Mouse (Mus musculus): ENCODE measurements around the gene Fut1. TPM values are rescaled to one million over a fixed set of nuclear protein-coding genes. Genes with fewer than 3 reads are reported as not detected.

Gene Fut1
- polyA plus RNA-seq, 1 experiment from 2014 or later = not detected

DNA sequence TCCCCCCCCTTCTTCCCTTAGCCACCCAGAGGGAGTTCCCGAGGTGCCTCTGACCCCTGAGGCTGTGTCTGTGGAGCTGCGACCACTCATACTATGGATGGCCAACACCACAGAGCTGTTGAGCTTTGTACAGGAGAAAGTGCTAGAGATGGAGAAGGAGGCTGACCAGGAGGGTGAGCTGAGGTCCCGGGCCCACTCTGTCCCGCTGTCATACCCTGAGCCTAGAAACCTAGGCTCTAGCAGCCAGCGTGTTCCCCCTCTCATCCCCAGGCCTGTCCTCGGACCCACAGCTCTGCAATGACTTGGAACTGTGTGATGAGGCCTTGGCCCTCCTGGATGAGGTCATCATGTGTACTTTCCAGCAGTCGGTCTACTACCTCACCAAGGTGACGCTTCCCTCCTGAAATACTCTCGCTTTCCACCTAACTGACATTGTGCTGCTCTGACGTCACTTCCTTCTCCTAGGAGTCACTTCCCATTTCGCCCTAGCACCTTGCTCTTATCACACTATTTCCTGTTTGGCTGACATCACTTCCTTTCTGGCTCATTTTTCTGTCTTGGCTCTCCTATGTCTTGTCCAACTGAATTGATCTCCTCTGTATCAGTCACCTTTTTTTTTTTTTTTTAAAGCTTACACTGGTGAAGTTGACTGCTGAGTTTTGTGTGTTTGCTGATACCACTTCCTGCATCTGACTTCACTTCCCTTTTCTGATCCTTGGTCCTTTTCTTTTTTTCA lies 18.0 kb downstream of the Fut1 start:
- no peak for ATAC-seq (ENCODE audit: low read depth)
- H3K9ac ChIP-seq = no peak overlapping the region
- peaks cover 26% of the 10 kb centered on the region for H3K4me1 ChIP-seq (replicated peaks)
- H3K9me3 ChIP-seq = no peaks in the 10 kb centered on the region
- 92% methylated on average over 11 of the region's 11 CpGs for WGBS
- no peak overlapping the region for H3K4me2 ChIP-seq
- H3K27ac ChIP-seq (replicated peaks) = no peak overlapping the region
- H3K27me3 ChIP-seq = peaks cover 25% of the 10 kb centered on the region
- H3K4me3 ChIP-seq = no peak overlapping the region
- H3K36me3 ChIP-seq = peaks cover 9% of the 10 kb centered on the region

DNA sequence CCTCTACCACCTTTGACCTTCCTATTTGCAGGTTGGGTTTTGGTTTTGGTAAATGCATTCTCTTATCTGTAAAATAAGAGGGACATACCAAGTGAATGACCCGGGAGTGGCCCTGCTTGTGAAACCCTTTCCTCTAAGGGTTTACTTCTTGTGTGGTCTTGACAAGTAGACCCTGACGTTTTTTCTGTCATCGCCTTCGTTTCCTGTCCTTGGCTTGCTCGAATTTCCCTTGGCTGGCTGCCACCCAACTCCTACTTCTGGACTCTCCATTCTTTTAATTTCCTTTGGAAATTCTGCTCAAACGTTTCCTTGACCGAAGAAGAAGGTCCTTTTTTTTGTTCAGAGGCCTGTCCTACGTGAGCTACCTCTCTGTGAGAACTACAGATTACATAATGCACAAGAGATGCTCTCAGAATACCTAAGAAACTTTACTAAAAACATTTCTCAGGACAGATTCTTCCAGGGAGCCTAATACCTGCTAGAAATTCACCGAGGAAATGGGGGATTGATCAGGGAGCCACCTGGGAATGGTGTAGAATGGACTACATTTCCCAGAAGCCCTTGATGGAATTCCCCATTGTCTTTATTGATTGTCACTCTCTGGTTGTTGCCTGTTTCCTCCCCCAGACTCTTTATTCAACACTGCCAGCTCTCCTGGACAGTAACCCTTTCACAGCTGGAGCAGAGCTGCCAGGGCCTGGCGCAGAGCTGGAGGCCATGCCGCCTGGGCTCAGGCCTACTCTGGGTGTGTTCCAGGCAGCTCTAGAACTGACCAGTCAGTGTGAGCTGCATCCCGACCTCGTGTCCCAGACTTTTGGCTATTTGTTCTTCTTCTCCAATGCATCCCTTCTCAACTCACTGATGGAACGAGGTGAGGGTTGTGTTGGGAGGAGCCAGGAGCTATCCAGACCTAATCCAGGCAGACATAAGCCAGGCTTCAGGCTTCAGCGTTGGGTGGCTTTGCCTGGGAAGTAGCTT lies 18.9 kb downstream of the Fut1 start:
- Histone ChIP-seq H3K4me2 (no peak overlapping the region), H3K4me1 (replicated peaks) (peaks cover 21% of the 10 kb centered on the region), H3K9me3 (no peaks in the 10 kb centered on the region), H3K36me3 (peaks cover 9% of the 10 kb centered on the region), H3K4me3 (no peak overlapping the region), H3K27me3 (peaks cover 21% of the 10 kb centered on the region), H3K27ac (replicated peaks) (no peak overlapping the region), H3K9ac (no peak overlapping the region)
- 83% methylated on average over 15 of the region's 15 CpGs for WGBS
- no peak for ATAC-seq (ENCODE audit: low read depth)

DNA sequence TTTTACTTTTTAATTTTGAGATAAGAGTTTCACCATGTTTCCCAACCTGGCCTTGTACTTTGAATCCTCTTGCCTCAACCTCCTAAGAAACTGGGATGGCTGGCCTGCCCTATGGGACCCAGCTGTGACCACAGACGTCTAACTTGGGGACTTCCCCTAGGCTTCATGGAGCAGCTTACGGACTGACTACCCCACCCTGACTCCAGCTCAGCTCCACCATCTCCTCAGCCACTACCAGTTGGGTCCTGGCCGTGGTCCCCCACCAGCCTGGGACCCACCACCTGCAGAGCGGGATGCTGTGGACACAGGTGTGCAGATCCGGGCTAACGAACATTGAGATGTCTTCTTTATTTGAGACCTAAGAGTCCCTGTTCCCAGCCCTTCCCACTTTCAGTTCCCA lies 20.6 kb downstream of the Fut1 start:
- 94% methylated on average over 6 of the region's 6 CpGs for WGBS
- Histone ChIP-seq H3K9me3 (no peaks in the 10 kb centered on the region), H3K27ac (replicated peaks) (no peak overlapping the region), H3K27me3 (peaks cover 7% of the 10 kb centered on the region; the same call in 1 of the 2 replicates), H3K9ac (no peak overlapping the region), H3K4me1 (replicated peaks) (peaks cover 32% of the 10 kb centered on the region), H3K36me3 (peaks cover 9% of the 10 kb centered on the region), H3K4me3 (no peak overlapping the region), H3K4me2 (peak overlapping the region; percentile 59; the same call in 1 of the 2 replicates)
- ATAC-seq (ENCODE audit: low read depth) = no peak

DNA sequence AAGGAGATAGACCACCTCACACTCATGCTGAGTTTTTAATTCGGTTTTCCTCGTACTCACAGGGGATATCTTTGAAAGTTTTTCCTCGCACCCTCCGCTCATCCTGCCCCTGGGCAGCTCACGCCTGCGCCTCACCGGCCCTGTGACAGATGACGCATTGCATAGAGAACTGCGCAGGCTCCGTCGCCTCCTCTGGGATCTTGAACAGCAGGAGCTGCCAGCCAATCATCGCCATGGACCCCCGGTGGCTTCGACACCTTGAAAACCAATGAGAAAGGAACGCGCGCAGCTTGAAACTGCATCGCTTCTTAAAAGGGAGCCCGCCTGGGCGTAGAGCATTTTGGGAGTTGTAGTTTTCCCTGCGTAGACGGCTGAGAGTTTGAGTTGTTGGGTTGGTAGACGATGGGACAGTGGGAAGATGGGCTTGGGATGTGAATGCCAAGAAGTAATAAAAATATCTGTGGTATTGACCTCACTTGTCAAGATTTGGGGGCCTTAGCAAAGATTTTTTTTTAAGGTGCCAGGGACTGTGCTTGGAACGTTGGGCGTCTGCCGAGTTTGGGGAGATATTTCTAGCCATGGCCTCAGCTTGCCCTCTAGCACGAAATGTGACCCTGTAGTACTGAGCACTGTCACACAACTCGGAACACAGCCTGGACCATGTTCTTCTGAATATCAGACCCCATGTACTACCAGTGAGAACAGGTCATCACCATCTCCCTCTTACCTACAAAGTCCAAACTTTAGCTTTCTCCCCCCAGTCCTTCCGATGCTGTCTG lies 21.7 kb downstream of the Fut1 start:
- peaks cover 9% of the 10 kb centered on the region for H3K36me3 ChIP-seq
- peaks cover 32% of the 10 kb centered on the region for H3K4me1 ChIP-seq (replicated peaks)
- no peaks in the 10 kb centered on the region for H3K9me3 ChIP-seq
- peak overlapping the region; percentile 59 for H3K4me2 ChIP-seq
- ATAC-seq (ENCODE audit: low read depth) = peak; percentile 82
- 0 out of 2 replicates have a peak overlapping the region, but pooled peaks have one; percentile 34 for H3K27ac ChIP-seq (replicated peaks)
- 21% methylated on average over 29 of the region's 29 CpGs for WGBS
- H3K4me3 ChIP-seq = peak overlapping the region; percentile 33
- H3K9ac ChIP-seq = peak overlapping the region; percentile 60
- no peaks in the 10 kb centered on the region for H3K27me3 ChIP-seq

DNA sequence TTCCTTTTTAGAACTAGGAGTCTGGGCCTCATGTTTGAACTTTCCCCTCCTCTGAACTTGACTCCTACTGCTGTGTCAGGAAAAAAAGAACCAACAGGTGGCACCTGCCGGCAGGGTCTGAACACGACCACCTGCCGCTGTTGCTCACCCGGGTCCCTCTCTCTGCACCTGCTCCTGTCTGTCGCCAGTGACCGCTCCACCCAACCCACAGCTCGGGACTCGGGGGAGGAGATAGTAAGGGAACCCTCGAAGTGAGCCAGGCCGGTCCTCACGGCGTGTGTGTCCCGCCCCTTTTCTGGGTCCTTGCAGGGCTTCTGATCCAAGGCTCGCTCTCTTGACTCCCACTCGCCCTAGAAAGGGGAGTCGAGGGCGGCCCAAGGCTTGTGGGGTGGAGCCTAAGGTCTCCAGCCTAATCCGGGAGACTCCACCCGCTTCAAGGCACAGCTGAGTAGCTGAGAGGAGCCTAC lies 22.5 kb downstream of the Fut1 start, which contains the start of gene Mamstr:
Gene Mamstr, plus strand, starts transcription at position 417 of the 467 bp plus-strand sequence.
- Histone ChIP-seq H3K4me2 (no peak within 1 kb of the TSS), H3K4me3 (no peak within 1 kb of the TSS), H3K9me3 (no peaks in the 10 kb centered on the region), H3K36me3 (peaks cover 9% of the 10 kb centered on the region), H3K27me3 (no peaks in the 10 kb centered on the region), H3K27ac (replicated peaks) (no peak within 1 kb of the TSS), H3K4me1 (replicated peaks) (peaks cover 39% of the 10 kb centered on the region), H3K9ac (no peak within 1 kb of the TSS)
- WGBS = 25% methylated on average over 19 of the region's 19 CpGs
- no peak for ATAC-seq (ENCODE audit: low read depth)

DNA sequence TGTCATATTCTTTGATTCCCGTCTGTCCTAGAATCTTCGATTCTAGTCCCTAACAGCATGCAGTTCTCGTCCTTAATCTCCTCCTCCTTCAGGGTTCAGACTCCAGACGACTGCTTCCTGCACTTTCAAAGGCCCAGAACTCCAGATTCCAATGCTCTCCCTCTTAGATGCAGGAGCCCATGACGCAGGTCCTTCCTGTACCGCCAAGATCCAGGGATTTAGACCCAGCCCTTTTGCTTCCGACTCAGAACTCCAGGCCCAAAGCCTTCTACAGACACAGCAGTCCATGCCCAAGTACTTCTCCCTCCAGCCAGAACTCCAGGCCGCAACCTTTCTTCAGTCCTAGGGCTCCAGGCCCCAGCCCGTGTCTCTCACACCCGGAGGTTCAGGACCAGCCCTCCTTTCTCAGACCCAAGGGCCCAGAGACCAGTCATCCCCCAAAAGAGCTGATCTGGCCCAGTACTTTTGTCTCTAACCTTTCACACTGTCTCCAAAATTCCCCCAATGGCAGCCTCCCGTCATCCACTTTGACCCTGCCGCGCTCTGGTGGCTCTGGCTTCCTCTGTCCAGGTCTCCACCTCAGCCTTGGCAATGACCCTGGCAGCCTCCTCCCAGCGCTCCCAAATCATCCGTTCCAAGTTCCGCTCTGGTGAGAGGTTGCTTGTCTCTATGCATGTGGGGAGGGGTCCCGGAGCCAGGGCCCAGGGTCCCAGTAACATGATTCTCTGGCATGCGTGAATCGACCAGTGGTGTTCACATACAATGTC lies 23.3 kb downstream of the Fut1 start:
- H3K4me2 ChIP-seq = no peak overlapping the region
- H3K4me3 ChIP-seq = no peak overlapping the region
- H3K9me3 ChIP-seq = no peaks in the 10 kb centered on the region
- 78% methylated on average over 19 of the region's 19 CpGs for WGBS
- H3K9ac ChIP-seq = no peak overlapping the region
- ATAC-seq (ENCODE audit: low read depth) = no peak
- no peaks in the 10 kb centered on the region for H3K27me3 ChIP-seq
- H3K4me1 ChIP-seq (replicated peaks) = peaks cover 44% of the 10 kb centered on the region
- H3K36me3 ChIP-seq = peaks cover 9% of the 10 kb centered on the region
- H3K27ac ChIP-seq (replicated peaks) = no peak overlapping the region

DNA sequence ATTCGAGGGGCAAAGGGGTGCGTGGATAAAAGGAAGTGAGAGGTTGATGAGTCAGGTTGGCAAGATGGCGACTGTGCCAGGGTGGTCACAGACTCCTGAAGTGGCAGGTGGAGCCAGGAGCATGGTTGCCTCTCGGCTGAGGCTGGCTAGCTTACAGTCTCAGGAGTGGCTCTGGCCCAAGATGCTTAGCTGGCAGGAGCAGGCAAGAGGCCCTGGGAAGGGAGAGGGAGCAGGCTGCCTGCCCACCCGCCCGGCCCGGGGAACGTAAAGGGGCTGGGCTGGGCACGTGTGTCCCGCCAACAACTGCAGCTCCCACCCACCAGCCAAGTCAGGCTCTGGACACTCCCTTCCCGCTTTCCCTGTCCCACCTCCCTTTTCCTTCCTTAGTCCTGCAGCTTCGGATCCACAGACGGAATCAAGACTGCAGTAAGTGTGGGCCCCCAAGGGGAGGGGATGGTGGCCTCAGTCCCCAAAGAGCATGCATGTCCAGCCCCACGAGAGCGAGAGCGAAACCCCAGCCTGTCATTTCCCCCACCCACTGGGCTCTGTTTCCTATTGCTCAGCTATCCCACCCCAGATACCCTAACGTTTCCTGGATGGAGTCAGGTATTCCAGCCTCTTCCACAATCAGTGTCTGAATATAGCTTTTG lies 24.4 kb downstream of the Fut1 start:
- no peak for ATAC-seq (ENCODE audit: low read depth)
- Histone ChIP-seq H3K9me3 (no peaks in the 10 kb centered on the region), H3K27me3 (no peaks in the 10 kb centered on the region), H3K4me1 (replicated peaks) (peaks cover 44% of the 10 kb centered on the region), H3K4me2 (peak overlapping the region; percentile 83), H3K27ac (replicated peaks) (no peak overlapping the region), H3K9ac (peak overlapping the region; percentile 18; the same call in 1 of the 2 replicates), H3K4me3 (no peak overlapping the region), H3K36me3 (peaks cover 5% of the 10 kb centered on the region)
- 69% methylated on average over 15 of the region's 17 CpGs for WGBS

DNA sequence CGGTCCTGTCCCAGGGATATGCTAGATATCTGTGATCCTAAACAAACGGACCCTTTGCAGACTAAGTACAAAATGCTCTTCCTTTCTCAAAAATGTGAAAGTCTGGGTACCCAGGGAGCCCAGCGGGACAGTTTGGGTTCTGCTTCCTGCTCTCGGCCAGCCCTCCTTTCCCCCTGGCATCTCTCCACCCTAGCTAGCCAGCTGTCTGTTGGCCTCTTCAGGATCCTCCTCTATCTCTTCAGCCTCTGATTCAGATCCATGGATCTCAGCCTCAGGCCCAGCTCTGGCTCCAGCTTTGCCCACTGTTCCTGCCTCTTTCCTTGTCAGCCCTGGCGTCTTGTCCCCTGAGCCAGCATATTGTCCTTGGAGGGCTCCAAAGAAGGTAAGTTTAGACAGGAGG lies 25.0 kb downstream of the Fut1 start:
- peaks cover 44% of the 10 kb centered on the region for H3K4me1 ChIP-seq (replicated peaks)
- H3K4me3 ChIP-seq = no peak overlapping the region
- H3K9ac ChIP-seq = no peak overlapping the region; the same call in none of the 2 replicates
- H3K9me3 ChIP-seq = no peaks in the 10 kb centered on the region
- H3K4me2 ChIP-seq = peak overlapping the region; percentile 83
- H3K27ac ChIP-seq (replicated peaks) = no peak overlapping the region
- 85% methylated on average over 5 of the region's 5 CpGs for WGBS
- no peaks in the 10 kb centered on the region for H3K36me3 ChIP-seq
- H3K27me3 ChIP-seq = no peaks in the 10 kb centered on the region
- no peak for ATAC-seq (ENCODE audit: low read depth)

DNA sequence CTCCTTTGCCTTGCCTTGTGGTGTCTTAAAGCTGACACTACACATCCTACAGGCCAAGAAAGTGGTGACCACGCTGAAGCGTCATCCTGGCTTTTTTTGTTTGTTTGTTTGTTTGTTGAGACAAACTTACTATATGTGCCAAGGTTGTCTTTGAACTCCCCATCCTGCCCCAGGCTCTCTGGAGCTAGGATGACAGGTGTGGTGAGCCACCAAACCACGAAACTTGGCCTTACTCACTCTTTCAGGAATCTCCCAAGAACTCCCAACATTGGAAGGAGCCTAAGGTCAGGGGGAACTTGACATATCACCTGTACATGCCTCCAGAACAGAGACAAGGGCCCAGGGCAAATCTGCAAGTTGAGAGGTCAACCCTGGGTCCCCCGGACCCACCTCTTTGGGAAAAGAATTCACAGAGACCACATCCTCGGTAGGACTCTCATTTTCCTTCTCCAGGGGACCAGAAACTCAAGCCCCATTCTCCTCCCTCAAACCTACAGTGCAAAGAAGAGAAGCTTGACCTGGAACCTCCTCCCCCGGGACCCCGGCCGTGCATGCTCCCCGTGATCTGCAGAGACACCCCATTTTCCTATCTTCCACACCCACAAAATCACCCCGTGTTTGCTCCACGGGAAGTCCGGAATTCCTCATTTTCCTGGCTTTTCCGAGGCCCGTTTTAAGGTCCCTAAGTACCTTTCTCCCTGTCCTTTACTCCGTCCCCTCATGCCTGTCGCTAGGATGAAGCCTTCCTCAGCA lies 25.6 kb downstream of the Fut1 start:
- no peak for ATAC-seq (ENCODE audit: low read depth)
- peak overlapping the region; percentile 80 for H3K9ac ChIP-seq
- H3K4me3 ChIP-seq = peak overlapping the region; percentile 47
- peak overlapping the region; percentile 94 for H3K27ac ChIP-seq (replicated peaks)
- H3K4me1 ChIP-seq (replicated peaks) = peaks cover 44% of the 10 kb centered on the region
- H3K9me3 ChIP-seq = no peaks in the 10 kb centered on the region
- no peaks in the 10 kb centered on the region for H3K36me3 ChIP-seq
- no peaks in the 10 kb centered on the region for H3K27me3 ChIP-seq
- 39% methylated on average over 16 of the region's 16 CpGs for WGBS
- H3K4me2 ChIP-seq = peak overlapping the region; percentile 83

DNA sequence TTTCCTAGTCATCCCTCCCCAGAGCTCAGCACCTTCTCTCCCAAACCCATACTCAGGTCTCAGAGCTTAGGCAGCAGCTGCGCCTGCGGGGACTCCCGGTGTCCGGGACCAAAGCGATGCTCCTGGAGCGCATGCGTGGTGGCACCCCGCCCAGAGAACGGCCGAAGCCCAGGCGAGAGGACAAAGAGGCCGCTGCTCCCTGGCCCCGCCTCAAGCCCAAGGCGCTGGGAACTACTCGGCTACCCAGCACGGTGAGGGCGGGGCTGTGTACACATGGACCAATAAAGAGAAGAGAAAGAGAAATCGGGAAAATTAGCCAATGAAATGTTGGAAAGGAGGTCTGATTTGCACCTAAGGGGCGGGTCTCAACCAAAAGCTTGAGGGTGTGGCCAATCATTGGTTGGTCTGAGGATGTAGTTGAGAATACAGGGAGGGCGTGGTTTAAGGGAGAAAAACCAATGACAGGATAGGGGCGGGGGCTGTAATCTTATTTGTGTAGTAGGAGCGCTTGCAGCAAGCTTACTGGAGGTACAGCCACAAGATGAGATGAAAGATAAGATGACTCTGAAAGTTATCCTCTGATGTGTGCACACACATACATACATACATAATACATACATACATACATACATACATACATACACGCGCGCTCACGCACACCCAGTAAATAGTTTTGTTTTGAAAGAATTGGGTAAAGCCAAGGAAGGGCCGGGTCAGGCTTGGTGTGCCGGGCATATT lies 26.5 kb downstream of the Fut1 start:
- Histone ChIP-seq H3K4me1 (replicated peaks) (peaks cover 35% of the 10 kb centered on the region), H3K4me2 (peak overlapping the region; percentile 83), H3K9me3 (no peaks in the 10 kb centered on the region), H3K36me3 (no peaks in the 10 kb centered on the region), H3K4me3 (peak overlapping the region; percentile 47), H3K27me3 (no peaks in the 10 kb centered on the region), H3K27ac (replicated peaks) (peak overlapping the region; percentile 94), H3K9ac (peak overlapping the region; percentile 80)
- 1% methylated on average over 28 of the region's 28 CpGs for WGBS
- peak; percentile 92 for ATAC-seq (ENCODE audit: low read depth)

All from neural tube, embryonic 13.5 days (tissue).